Mouse (Mus musculus) hindbrain, postnatal 0 days (tissue): ENCODE results near the gene Stk32c. TPM values are rescaled to one million over a fixed set of nuclear protein-coding genes. Genes with fewer than 3 reads are reported as not detected.

Source experiments
- ATAC-seq: fragments of 200-750 bp; cut with Nextera tagmentation; 2 replicates; pipeline ENCODE4 v1.8.0; 2017; ENCODE audit warnings: mild to moderate bottlenecking, moderate TSS enrichment, moderate library complexity
- DNase-seq: peaks from one replicate; pipeline ENCODE4 v3.0.0-alpha.2; 2015; ENCODE audit warnings: low spot score
- H3K27ac ChIP-seq: fragments of 300-500 bp; sonication (generic); 2 replicates; pipeline ENCODE4 v1.5.1; 2014; ENCODE audit warnings: mild to moderate bottlenecking
- H3K27me3 ChIP-seq: fragments of 300-500 bp; sonication (generic); 2 replicates; pipeline ENCODE4 v1.6.1; 2014; ENCODE audit warnings: low read length, mixed read lengths; ENCODE audit not compliant: insufficient read depth
- H3K36me3 ChIP-seq: fragments of 300-500 bp; sonication (generic); 2 replicates; pipeline ENCODE4 v1.6.1; 2014; ENCODE audit warnings: low read length, mixed read lengths; ENCODE audit not compliant: insufficient read depth
- H3K4me1 ChIP-seq: fragments of 300-500 bp; sonication (generic); 2 replicates; pipeline ENCODE4 v1.6.1; 2014; ENCODE audit warnings: antibody characterized with exemption, low read length, mixed read lengths; ENCODE audit not compliant: insufficient read depth
- H3K4me2 ChIP-seq: fragments of 300-500 bp; sonication (generic); 2 replicates; pipeline ENCODE4 v1.6.1; 2014; ENCODE audit warnings: low read depth, mild to moderate bottlenecking, low read length, moderate library complexity, mixed read lengths
- H3K4me3 ChIP-seq: fragments of 300-500 bp; sonication (generic); 2 replicates; pipeline ENCODE4 v1.5.1; 2014; ENCODE audit warnings: low read length
- H3K9ac ChIP-seq: fragments of 300-500 bp; sonication (generic); replicated peaks from 2 replicates; pipeline ENCODE4 v1.6.1; 2014; ENCODE audit warnings: mild to moderate bottlenecking, low read length, moderate library complexity, mixed read lengths
- H3K9me3 ChIP-seq: fragments of 300-500 bp; sonication (generic); 2 replicates; pipeline ENCODE4 v1.6.1; 2016; ENCODE audit warnings: low read length, mixed read lengths
- CTCF ChIP-seq: IDR thresholded peaks from 2 replicates; pipeline ENCODE4 v1.5.1; 2016; ENCODE audit warnings: antibody characterized with exemption, control low read depth, low read depth
- WGBS: fragments of 180-500 bp; shearing (Covaris S2); extraction: QIAGEN DNeasy Blood & Tissue Kit; methylation state at CpG from one replicate; pipeline ENCODE4 v1.1.7; 2014; 5-methylcytosine and 5-hydroxymethylcytosine counted together
- polyA plus RNA-seq: library from polyadenylated mRNA; unstranded; fragments of >200 nt; fragmentation: Nextera tagmentation; extraction: Ambion mirVana; gene quantifications from 2 replicates; pipeline ENCODE4 v1.2.1, GENCODE M21; 2015
- total RNA-seq: library from RNA; depleted of rRNA; stranded (reverse); fragments of >200 nt; gene quantifications from 2 replicates; pipeline ENCODE4 v1.2.3, GENCODE M21; 2014

The Stk32c gene
- total and polyA plus RNA-seq, 2 experiments from 2014 or later: 2.0 to 24.7 TPM

DNA sequence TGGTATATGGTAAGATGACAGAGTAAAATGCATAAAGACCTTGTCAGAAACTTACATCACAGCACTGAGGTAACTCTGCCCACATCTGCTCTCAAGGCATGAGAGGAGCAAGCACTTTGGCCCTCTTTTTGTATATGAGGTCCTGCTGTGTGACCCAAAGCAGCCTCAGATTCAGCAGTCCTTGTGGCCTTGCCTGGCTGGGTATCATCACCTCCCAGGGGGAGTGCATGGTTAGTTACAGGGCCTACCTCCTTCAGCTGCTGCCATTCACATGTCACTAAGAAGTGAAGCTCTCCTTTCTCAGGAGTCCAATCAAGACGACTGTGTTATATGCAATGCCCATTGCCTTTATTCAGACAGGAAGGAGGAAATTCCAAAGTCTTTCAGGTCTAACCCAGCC, 2.4 kb upstream of the Stk32c start:
- Histone ChIP-seq H3K4me2 (no peak overlapping the region), H3K27ac (no peak overlapping the region), H3K4me1 (peaks cover 5% of the 10 kb centered on the region; the same call in 1 of the 2 replicates), H3K9me3 (no peaks in the 10 kb centered on the region), H3K27me3 (no peaks in the 10 kb centered on the region), H3K9ac (no peak overlapping the region; the same call in 1 of the 2 replicates), H3K4me3 (no peak overlapping the region), H3K36me3 (no peaks in the 10 kb centered on the region)
- no peak for DNase-seq
- 67% methylated on average over 1 of the region's 1 CpGs for WGBS
- no peak for TF ChIP-seq CTCF
- no peak for ATAC-seq

DNA sequence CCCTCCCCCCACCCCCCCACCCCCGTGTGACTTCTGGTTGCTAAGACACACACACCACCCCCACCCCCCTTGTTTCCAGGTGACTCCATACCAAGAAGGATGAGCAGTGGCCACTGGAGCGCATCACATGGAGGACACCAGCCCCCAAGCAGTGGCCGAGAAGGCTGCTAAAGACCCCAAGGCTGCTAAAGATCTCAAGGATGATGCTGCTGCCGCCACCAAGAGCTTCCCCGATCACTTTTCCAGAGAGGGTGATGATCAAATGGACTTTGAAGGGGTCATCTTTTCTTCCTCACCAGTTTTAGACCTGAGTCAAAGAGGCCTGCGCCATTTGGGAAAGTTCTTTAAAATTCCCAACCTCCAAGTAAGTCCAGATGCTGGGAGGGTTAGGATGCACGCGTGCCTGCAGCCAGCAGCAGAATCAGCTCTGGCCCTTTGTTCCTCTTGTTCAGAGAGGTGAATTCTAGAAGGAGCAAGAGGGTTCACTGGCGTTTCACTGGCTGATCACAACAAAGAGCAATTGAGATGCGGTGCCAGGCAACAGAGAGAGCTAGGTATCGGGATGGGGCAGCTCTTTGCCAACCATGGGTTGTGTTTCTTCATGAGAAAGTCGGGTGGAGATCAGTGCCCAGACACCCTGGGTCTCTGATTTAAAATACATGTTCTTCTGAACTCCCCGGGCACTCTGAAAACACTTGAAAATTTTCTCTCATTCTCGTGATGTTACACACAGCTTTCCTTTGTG, 1.7 kb upstream of the Stk32c start:
- H3K9me3 ChIP-seq: no peaks in the 10 kb centered on the region
- ATAC-seq: no peak
- TF ChIP-seq CTCF: no peak
- H3K27me3 ChIP-seq: no peaks in the 10 kb centered on the region
- H3K9ac ChIP-seq: no peak overlapping the region
- DNase-seq: no peak
- no peak overlapping the region for H3K4me3 ChIP-seq
- 73% methylated on average over 13 of the region's 14 CpGs for WGBS
- no peaks in the 10 kb centered on the region for H3K36me3 ChIP-seq
- H3K27ac ChIP-seq: no peak overlapping the region
- H3K4me2 ChIP-seq: no peak overlapping the region
- peaks cover 5% of the 10 kb centered on the region; the same call in 1 of the 2 replicates for H3K4me1 ChIP-seq

DNA sequence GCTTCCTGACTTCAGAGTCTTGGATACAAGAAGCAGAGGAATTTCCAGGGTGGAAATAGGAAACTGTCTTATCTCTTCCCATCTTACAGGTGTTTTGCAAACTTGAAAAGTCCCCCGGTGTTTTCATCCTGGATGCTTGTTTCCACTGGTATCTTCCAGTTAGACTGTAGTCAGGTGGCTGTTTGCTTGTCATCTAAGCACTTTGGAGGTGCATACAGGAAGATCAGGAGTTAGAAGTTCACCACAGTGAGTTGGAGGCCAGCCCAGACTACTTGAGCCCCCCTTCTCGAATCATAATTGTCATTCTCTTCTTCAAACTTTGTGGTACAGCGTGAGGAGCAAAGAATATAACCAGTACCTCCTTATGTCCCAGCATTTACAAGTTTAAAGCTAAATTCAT, 1.1 kb upstream of the Stk32c start:
- Histone ChIP-seq H3K4me2 (no peak overlapping the region), H3K4me1 (peaks cover 5% of the 10 kb centered on the region; the same call in 1 of the 2 replicates), H3K27me3 (no peaks in the 10 kb centered on the region), H3K27ac (peak overlapping the region; percentile 84; the same call in 1 of the 2 replicates), H3K4me3 (no peak overlapping the region), H3K9ac (no peak overlapping the region), H3K36me3 (no peaks in the 10 kb centered on the region), H3K9me3 (no peaks in the 10 kb centered on the region)
- 84% methylated on average over 3 of the region's 3 CpGs for WGBS
- ATAC-seq (no peak), DNase-seq (no peak)
- no peak for TF ChIP-seq CTCF

DNA sequence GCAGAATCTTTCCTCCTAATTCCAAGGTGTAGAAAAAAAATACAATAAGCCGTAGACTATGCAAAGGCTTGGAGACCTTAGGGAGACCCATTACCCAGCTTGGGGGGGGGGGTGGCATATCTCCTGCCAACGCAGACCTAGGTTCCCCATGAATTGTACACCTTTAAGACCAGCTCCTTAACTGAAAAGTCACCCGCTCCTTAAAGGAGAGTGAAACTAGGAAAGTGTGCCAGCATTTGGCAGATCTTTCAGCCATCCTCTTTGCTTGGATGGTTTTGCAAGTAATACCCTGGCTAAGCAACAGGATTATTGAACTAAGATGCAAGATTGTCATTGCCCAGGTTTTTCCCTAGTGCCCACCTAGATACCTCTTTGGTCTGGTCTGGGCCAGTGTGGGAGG, 644 bp upstream of the Stk32c start:
- TF ChIP-seq CTCF: no peak
- WGBS: 47% methylated on average over 3 of the region's 3 CpGs

DNA sequence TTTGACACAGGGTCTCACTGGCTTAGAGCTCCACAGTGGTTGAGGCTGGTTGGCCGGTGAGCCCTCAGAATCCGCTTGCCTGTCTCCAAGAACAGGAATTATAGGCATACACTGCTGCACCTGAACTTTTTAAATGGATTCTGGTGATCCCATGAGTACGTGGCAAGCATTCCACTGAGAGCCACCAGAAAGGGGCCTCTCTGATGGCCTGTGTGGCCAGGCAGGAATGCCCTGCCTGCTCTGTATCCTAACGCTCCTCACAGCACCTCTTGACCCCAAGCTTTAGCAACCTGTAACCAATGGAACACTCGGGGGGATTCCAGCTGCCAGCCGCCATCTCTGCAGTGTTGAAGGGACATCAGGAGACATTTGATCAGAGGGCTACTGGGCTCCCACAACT, 1.3 kb downstream of the Stk32c start:
- Histone ChIP-seq H3K9ac (no peak overlapping the region), H3K36me3 (no peaks in the 10 kb centered on the region), H3K4me2 (no peak overlapping the region), H3K27me3 (no peaks in the 10 kb centered on the region), H3K9me3 (no peaks in the 10 kb centered on the region), H3K4me1 (peaks cover 5% of the 10 kb centered on the region; the same call in 1 of the 2 replicates), H3K4me3 (no peak overlapping the region), H3K27ac (no peak overlapping the region)
- no peak for ATAC-seq
- DNase-seq: no peak
- 86% methylated on average over 6 of the region's 6 CpGs for WGBS
- no peak for TF ChIP-seq CTCF

More for the DNA sequence above, 644 bp upstream of the Stk32c start:
- H3K4me2 ChIP-seq: peak overlapping the region; percentile 55
- ATAC-seq (no peak), DNase-seq (peak; percentile 23)
- H3K9ac ChIP-seq: peak overlapping the region; percentile 66; the same call in 1 of the 2 replicates
- H3K27me3 ChIP-seq: no peaks in the 10 kb centered on the region
- peak overlapping the region; percentile 84 for H3K27ac ChIP-seq
- H3K4me3 ChIP-seq: peak overlapping the region; percentile 49
- H3K9me3 ChIP-seq: no peaks in the 10 kb centered on the region
- H3K36me3 ChIP-seq: no peaks in the 10 kb centered on the region
- peaks cover 5% of the 10 kb centered on the region; the same call in 1 of the 2 replicates for H3K4me1 ChIP-seq

DNA sequence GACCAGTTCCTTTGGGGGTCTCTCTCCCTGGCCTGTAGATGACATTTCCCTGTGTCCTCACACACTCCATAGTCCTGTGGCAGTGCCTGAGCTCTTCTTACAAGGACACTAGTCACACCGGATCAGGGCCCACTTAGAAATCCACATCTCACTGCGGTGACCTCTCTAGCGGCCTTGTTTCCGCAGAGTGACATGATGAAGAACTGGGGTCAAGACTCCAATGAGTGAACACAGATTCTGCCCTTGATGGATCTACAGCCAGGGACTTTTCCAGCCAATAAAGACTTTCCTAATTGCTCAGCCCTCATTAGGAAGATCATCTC, 4.4 kb downstream of the Stk32c start:
- no peak overlapping the region for H3K27ac ChIP-seq
- H3K4me1 ChIP-seq: peaks cover 5% of the 10 kb centered on the region; the same call in 1 of the 2 replicates
- H3K4me3 ChIP-seq: no peak overlapping the region
- no peak overlapping the region for H3K4me2 ChIP-seq
- H3K9me3 ChIP-seq: no peaks in the 10 kb centered on the region
- H3K27me3 ChIP-seq: no peaks in the 10 kb centered on the region
- H3K9ac ChIP-seq: no peak overlapping the region
- no peak for ATAC-seq
- no peak for DNase-seq
- no peak for TF ChIP-seq CTCF
- 87% methylated on average over 4 of the region's 4 CpGs for WGBS
- H3K36me3 ChIP-seq: no peaks in the 10 kb centered on the region
